Mouse (Mus musculus): ENCODE measurements around the gene Ctsj. TPM values are rescaled to one million over a fixed set of nuclear protein-coding genes. Genes with fewer than 3 reads are reported as not detected.
"Not testable (repeated sequence)": the region's sequence is repeated elsewhere in the genome, so short reads cannot be mapped to it uniquely, and the experiment has no call there.

Gene Ctsj
- total RNA-seq (2021), result not detected
- long read RNA-seq, experiment 1, result 0 reads
- long read RNA-seq, experiment 2, result 0 reads

DNA sequence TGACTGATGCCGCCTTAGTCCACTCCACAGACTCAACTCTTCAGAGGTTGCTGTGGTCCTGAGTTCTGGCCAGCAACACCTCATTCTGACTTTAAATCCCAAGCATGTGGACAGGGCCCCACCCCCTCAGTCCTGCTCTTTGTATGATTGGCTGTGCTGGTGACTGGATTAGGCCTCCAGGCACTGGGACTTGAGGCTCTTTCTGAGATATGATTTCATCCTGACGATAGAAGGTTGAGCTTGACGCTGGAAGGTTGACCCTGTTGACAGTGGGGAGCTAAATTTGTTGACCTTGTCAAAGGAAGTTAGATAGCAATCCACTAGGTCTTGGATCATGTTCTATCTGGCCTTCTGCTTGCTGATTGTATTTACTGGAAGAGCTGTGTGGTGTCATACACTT lies at the start of gene Ctsj:
Gene Ctsj (minus strand): TSS at position 101 of the 400 bp plus-strand sequence.
- DNase-seq (ENCODE audit: low spot score in 2 of 2), result no peak
- intact Hi-C loops (cut with DNase I), result no loop called here

DNA sequence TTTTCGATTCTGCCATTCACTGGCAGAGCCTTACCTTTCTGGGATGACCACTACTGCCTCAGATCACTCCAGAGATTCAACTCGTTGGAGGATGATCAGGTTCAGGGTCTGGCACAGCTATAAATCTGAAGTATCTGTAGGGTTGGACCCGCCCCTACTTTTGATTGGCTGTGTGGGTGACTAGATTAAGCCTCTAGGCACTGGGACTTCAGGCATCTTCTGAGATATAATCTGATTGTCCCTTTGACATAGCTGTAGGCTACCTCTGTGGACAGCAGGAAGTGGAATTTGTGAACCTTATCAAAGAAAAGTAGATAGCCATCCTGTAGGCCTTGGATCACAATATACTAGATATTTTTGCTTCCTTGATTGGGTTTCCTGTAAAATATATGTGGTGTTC lies 34.8 kb upstream of the Ctsj start, which contains the start of gene Ctsq:
Gene Ctsq (minus strand): TSS at position 101 of the 400 bp plus-strand sequence.
- intact Hi-C loops (cut with DNase I), result no loop called here
- DNase-seq (ENCODE audit: low spot score in 2 of 2), result no peak

- intact Hi-C loops (cut with DNase I), result no loop called here
- no peak for DNase-seq (ENCODE audit: low spot score in 2 of 2)
These were observed 17.0 kb upstream of the Ctsj start for GRCm38 (mm10) chr13:61022785-61023184.

- no peak for DNase-seq (ENCODE audit: low spot score in 2 of 2)
- intact Hi-C loops (cut with DNase I), result no loop called here
These were observed 16.1 kb upstream of the Ctsj start for GRCm38 (mm10) chr13:61021844-61022243.

DNA sequence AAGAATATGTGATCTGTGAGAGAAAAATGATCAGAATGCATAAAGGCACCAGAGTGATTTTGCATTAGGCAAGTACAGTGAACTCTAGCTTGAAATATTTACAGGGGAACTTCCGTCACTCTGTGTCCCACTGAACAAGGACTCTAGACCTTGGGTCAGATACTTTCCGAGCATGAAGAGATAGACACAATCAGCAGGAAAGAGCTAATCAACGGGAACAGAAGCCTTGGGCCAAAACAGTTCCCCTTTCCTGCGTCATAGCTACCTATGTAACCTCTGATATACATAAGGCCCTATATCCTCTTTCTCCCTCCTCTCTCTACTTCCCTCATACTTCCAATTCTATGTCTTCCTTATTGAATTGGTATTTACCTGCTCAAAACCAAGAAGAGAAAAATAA lies 4.4 kb upstream of the Ctsj start:
- intact Hi-C loops (cut with DNase I), result no loop called here

DNA sequence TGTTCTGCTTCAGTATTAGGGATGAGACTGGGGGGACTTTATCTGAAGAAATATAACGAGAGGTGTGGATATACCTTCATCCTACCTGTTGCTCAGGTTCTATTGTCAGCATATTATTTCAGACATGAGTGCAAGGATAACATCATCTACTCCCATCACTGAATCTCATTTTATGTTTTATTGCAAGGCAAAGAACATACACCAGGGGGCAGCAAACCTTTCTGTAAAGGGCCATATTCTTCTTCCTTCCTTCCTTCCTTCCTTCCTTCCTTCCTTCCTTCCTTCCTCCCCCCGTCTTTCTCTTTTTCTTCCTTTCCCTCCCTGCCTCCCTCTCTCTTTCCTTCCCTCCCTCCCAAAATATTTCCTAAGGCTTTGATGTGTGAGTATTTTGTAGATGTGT lies 8.2 kb downstream of the Ctsj start:
- DNase-seq (ENCODE audit: low spot score in 2 of 2), result no peak
- intact Hi-C loops (cut with DNase I), result no loop called here

More for the DNA sequence above, 4.4 kb upstream of the Ctsj start:
- DNase-seq (ENCODE audit: low spot score in 2 of 2), result no peak

- intact Hi-C loops (cut with DNase I); DNase-seq (ENCODE audit: low spot score in 2 of 2): not testable (repeated sequence)
These were observed 18.8 kb downstream of the Ctsj start for GRCm38 (mm10) chr13:60986915-60987314.

DNA sequence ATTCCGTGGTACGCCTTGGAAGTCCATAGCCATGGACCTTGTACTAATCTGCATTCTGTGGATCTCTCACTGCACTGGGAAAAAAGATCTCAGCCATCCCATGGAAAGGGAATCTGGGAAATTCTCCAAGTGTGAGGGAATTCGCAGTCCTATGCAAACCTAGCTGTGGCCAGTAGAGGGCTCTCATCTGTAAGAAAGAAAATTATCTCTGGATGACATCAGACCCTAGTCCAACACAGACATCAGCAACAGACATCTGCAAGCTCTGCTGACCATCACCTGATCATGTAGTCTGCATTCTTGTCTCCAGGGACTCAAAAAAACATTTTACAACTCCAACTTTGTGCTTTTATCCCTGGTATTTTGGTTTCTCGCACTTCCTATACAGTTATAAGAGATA lies 33.4 kb downstream of the Ctsj start:
- intact Hi-C loops (cut with DNase I); DNase-seq (ENCODE audit: low spot score in 2 of 2): not testable (repeated sequence)

- intact Hi-C loops (cut with DNase I); DNase-seq (ENCODE audit: low spot score in 2 of 2): not testable (repeated sequence)
These were observed 41.8 kb downstream of the Ctsj start for GRCm38 (mm10) chr13:60963985-60964384.

GRCm38 (mm10) chr13:60961706-60962105 lies 44.1 kb downstream of the Ctsj start:
- intact Hi-C loops (cut with DNase I), result no loop called here
- no peak for DNase-seq (ENCODE audit: low spot score in 2 of 2)

Other genes starting within 250 kb of the Ctsj start
- gene BC051665, start 219.6 kb downstream of the Ctsj start, total RNA-seq (2021), result not detected
- gene Ctsll3, start 203.1 kb downstream of the Ctsj start, total RNA-seq (2021), result not detected
- gene 4930486L24Rik, start 141.5 kb downstream of the Ctsj start, total RNA-seq (2021), result under 1 TPM in 1 of 2 experiments, not detected in 1; 0.32 TPM
- not detected for gene Gm49392, start 109.1 kb downstream of the Ctsj start, total RNA-seq (2021)
- 1 to 10 TPM; 2.9 to 3.7 TPM for gene Ctla2b, start 108.5 kb downstream of the Ctsj start, total RNA-seq (2021)
- gene Tpbpb, start 101.1 kb downstream of the Ctsj start, total RNA-seq (2021), result not detected
- gene Gm49393, start 70.4 kb downstream of the Ctsj start, total RNA-seq (2021), result not detected
- gene Gm49391, start 69.4 kb downstream of the Ctsj start, total RNA-seq (2021), result under 1 TPM in 1 of 2 experiments, not detected in 1; 0.38 TPM
- gene Ctla2a, start 69.3 kb downstream of the Ctsj start, total RNA-seq (2021), result 10 to 100 TPM; 23.9 to 32.4 TPM
- gene Tpbpa, start 64.0 kb downstream of the Ctsj start, total RNA-seq (2021), result not detected
- not detected for gene Ctsq, start 34.7 kb upstream of the Ctsj start, total RNA-seq (2021)
- not detected for gene Ctsr, start 158.3 kb upstream of the Ctsj start, total RNA-seq (2021)
- not detected for gene Cts6, start 197.5 kb upstream of the Ctsj start, total RNA-seq (2021)
- gene Cts8, start 249.4 kb upstream of the Ctsj start, total RNA-seq (2021), result not detected

All from left cerebral cortex, postnatal 14 days (tissue).